Mouse (Mus musculus): Measurements from ENCODE around the gene Olfr155. TPM values are rescaled to one million over a fixed set of nuclear protein-coding genes. Genes with fewer than 3 reads are reported as not detected.

The Olfr155 gene
- polyA plus RNA-seq (2014; fragmentation: Illumina TruSeq; extraction: RNeasy Lipid Tissue Mini Kit (QIAGEN cat#74804); ENCODE audit: insufficient read depth, low read depth, low replicate concordance): not detected

DNA sequence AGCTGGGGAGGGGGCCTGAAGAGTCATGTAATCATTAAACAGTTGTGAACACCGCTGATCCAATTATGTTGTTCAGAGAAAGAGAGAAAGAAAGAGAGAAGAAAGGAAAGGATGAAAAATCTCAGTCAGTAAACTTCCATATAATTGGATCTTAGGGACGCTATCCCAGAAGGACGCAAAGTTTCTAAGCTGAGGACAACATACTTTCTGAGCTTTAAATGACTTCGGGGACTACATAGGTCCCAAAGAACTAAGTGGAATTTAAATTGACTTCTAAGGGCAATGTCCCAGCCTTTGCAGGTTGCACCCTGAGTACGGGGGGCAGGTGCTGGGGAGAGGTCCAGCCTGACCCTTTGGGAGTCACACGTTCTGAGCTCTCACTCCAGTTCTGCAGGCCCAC is at the start of gene Olfr155:
Gene Olfr155 (plus strand): TSS at position 301 of the 400 bp plus-strand sequence.

DNA sequence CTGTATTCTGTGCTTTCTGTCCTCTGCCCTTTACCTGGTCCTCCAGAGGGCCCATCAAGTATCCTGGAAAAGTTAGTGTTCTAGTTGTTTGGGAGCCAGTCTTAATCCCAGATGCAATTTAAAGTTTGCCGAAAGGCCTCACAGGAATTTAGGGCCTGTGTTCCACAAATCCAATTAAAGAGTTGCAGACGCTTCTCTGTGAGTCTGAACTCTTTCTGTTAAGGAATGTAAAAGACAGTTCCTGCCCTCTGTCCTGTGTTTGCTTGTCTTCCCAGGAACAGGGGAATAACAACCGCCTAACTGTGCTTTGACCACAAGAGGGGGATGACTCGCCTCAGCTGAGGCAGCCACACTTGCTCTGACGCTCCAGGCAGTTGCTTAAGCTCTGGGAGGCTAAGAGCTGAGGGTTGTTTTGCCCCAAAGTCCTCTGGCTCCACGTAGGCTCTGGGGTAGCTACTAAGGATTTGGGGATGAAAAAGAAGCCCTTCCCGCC is 27.5 kb upstream of the Olfr155 start, which contains the start of gene Olfr156:
Gene Olfr156 (minus strand): TSS at position 51 of the 493 bp plus-strand sequence.

DNA sequence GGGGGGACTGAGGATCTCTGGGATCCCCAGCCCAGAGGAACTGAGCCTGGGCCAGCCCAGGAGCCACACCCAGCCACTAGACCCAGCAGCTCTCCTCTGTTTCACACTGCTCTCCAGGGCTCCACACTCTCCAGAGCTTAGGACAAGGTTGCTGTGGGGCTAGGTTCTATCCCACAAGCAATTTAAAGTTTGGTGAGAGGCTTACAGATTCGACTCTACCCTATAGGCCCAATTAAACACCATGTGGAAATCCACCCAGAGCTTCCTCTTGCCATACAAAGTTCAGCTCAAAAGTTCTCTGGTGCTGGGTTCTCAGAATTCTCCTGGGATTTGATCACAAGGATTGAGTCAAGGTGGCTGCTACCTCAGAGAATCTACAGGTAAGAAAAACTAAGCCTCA is 11.3 kb upstream of the Olfr155 start, which contains the start of gene Olfr157:
Gene Olfr157 (minus strand): TSS at position 101 of the 400 bp plus-strand sequence.

DNA sequence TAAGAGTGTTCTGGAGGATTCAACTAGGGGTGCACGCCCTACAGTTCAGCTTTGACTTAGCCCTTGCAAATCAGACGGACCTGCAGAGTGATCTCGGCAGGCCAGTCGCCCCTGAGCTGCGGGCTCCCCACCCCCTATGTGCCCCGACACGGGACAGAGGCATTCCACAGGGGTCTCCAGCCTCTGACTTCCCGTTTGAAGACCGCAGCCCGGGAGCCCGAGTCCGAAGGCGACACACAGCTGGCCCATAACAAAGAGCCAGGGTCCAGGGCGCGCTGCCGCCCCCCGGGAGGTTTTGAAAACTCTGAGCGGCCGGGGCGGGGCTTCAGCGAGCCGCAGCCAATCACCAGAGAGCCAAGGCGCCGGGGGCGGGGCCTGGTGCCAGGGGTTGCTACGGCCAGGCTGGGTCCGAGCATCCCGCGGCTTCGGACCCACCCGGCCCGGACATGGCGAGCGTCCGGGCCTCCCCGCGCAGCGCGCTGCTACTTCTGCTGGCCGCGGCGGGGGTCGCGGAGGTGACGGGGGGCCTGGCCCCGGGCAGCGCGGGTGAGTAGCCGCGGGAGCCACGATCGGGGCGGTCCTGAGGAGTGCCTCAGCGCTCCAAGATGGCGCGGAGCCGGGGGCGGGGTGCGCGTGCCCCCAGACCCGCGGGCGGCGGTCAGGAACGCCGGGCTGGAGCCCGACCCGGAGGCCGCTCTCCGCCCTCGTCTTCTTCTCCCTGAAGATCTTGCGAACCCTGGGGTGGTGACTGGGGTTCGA is 24.0 kb downstream of the Olfr155 start, which contains the start of gene Reck:
Gene Reck (plus strand): TSS at position 371 of the 759 bp plus-strand sequence.

Other genes starting within 250 kb of the Olfr155 start
- 36.3 TPM for gene Npr2, start 219.6 kb upstream of the Olfr155 start, polyA plus RNA-seq (2014; fragmentation: Illumina TruSeq; extraction: RNeasy Lipid Tissue Mini Kit (QIAGEN cat#74804); ENCODE audit: insufficient read depth, low read depth, low replicate concordance)
- 4.8 TPM for gene Spag8, start 198.0 kb upstream of the Olfr155 start, polyA plus RNA-seq (2014; fragmentation: Illumina TruSeq; extraction: RNeasy Lipid Tissue Mini Kit (QIAGEN cat#74804); ENCODE audit: insufficient read depth, low read depth, low replicate concordance)
- 96.7 TPM for gene Hint2, start 195.1 kb upstream of the Olfr155 start, polyA plus RNA-seq (2014; fragmentation: Illumina TruSeq; extraction: RNeasy Lipid Tissue Mini Kit (QIAGEN cat#74804); ENCODE audit: insufficient read depth, low read depth, low replicate concordance)
- gene Tmem8b, start 182.6 kb upstream of the Olfr155 start, polyA plus RNA-seq (2014; fragmentation: Illumina TruSeq; extraction: RNeasy Lipid Tissue Mini Kit (QIAGEN cat#74804); ENCODE audit: insufficient read depth, low read depth, low replicate concordance): 2.8 TPM
- 0.08 TPM for gene Fam221b, start 182.4 kb upstream of the Olfr155 start, polyA plus RNA-seq (2014; fragmentation: Illumina TruSeq; extraction: RNeasy Lipid Tissue Mini Kit (QIAGEN cat#74804); ENCODE audit: insufficient read depth, low read depth, low replicate concordance)
- not detected for gene Olfr70, start 150.8 kb upstream of the Olfr155 start, polyA plus RNA-seq (2014; fragmentation: Illumina TruSeq; extraction: RNeasy Lipid Tissue Mini Kit (QIAGEN cat#74804); ENCODE audit: insufficient read depth, low read depth, low replicate concordance)
- not detected for gene Olfr71, start 141.3 kb upstream of the Olfr155 start, polyA plus RNA-seq (2014; fragmentation: Illumina TruSeq; extraction: RNeasy Lipid Tissue Mini Kit (QIAGEN cat#74804); ENCODE audit: insufficient read depth, low read depth, low replicate concordance)
- 12.3 TPM for gene Hrct1, start 124.4 kb upstream of the Olfr155 start, polyA plus RNA-seq (2014; fragmentation: Illumina TruSeq; extraction: RNeasy Lipid Tissue Mini Kit (QIAGEN cat#74804); ENCODE audit: insufficient read depth, low read depth, low replicate concordance)
- gene Spaar, start 121.5 kb upstream of the Olfr155 start, polyA plus RNA-seq (2014; fragmentation: Illumina TruSeq; extraction: RNeasy Lipid Tissue Mini Kit (QIAGEN cat#74804); ENCODE audit: insufficient read depth, low read depth, low replicate concordance): 4.6 TPM
- not detected for gene Olfr159, start 80.6 kb upstream of the Olfr155 start, polyA plus RNA-seq (2014; fragmentation: Illumina TruSeq; extraction: RNeasy Lipid Tissue Mini Kit (QIAGEN cat#74804); ENCODE audit: insufficient read depth, low read depth, low replicate concordance)
- gene Olfr156, start 27.7 kb upstream of the Olfr155 start, polyA plus RNA-seq (2014; fragmentation: Illumina TruSeq; extraction: RNeasy Lipid Tissue Mini Kit (QIAGEN cat#74804); ENCODE audit: insufficient read depth, low read depth, low replicate concordance): not detected
- not detected for gene Olfr157, start 11.4 kb upstream of the Olfr155 start, polyA plus RNA-seq (2014; fragmentation: Illumina TruSeq; extraction: RNeasy Lipid Tissue Mini Kit (QIAGEN cat#74804); ENCODE audit: insufficient read depth, low read depth, low replicate concordance)
- 20.6 TPM for gene Reck, start 24.0 kb downstream of the Olfr155 start, polyA plus RNA-seq (2014; fragmentation: Illumina TruSeq; extraction: RNeasy Lipid Tissue Mini Kit (QIAGEN cat#74804); ENCODE audit: insufficient read depth, low read depth, low replicate concordance)
- 32.7 TPM for gene Glipr2, start 105.8 kb downstream of the Olfr155 start, polyA plus RNA-seq (2014; fragmentation: Illumina TruSeq; extraction: RNeasy Lipid Tissue Mini Kit (QIAGEN cat#74804); ENCODE audit: insufficient read depth, low read depth, low replicate concordance)
- gene Ccin, start 131.9 kb downstream of the Olfr155 start, polyA plus RNA-seq (2014; fragmentation: Illumina TruSeq; extraction: RNeasy Lipid Tissue Mini Kit (QIAGEN cat#74804); ENCODE audit: insufficient read depth, low read depth, low replicate concordance): not detected
- gene Clta, start 152.9 kb downstream of the Olfr155 start, polyA plus RNA-seq (2014; fragmentation: Illumina TruSeq; extraction: RNeasy Lipid Tissue Mini Kit (QIAGEN cat#74804); ENCODE audit: insufficient read depth, low read depth, low replicate concordance): 209 TPM
- 19.0 TPM for gene Gne, start 232.6 kb downstream of the Olfr155 start, polyA plus RNA-seq (2014; fragmentation: Illumina TruSeq; extraction: RNeasy Lipid Tissue Mini Kit (QIAGEN cat#74804); ENCODE audit: insufficient read depth, low read depth, low replicate concordance)

Measured in lung, adult 10 weeks (tissue).